Mouse (Mus musculus) stomach, embryonic 15.5 days (tissue): ENCODE results near the gene Gm5617. TPM values are rescaled to one million over a fixed set of nuclear protein-coding genes. Genes with fewer than 3 reads are reported as not detected.

Experiments used
- ATAC-seq: fragments of 200-750 bp; cut with Nextera tagmentation; 2 replicates; pipeline ENCODE4 v1.8.0; 2017; ENCODE audit warnings: low read depth, moderate number of reproducible peaks, moderate TSS enrichment; ENCODE audit not compliant: insufficient read depth, low FRiP score
- H3K27ac ChIP-seq: fragments of 300-500 bp; sonication (generic); 2 replicates; pipeline ENCODE4 v1.5.1; 2015; ENCODE audit warnings: mild to moderate bottlenecking, inconsistent platforms
- H3K27me3 ChIP-seq: fragments of 300-500 bp; sonication (generic); replicated peaks from 2 replicates; pipeline ENCODE4 v1.6.1; 2015; ENCODE audit warnings: inconsistent platforms
- H3K36me3 ChIP-seq: fragments of 300-500 bp; sonication (generic); 2 replicates; pipeline ENCODE4 v1.6.1; 2015; ENCODE audit warnings: inconsistent platforms
- H3K4me1 ChIP-seq: fragments of 300-500 bp; sonication (generic); 2 replicates; pipeline ENCODE4 v1.6.1; 2015; ENCODE audit warnings: inconsistent platforms
- H3K4me2 ChIP-seq: fragments of 300-500 bp; sonication (generic); 2 replicates; pipeline ENCODE4 v1.6.1; 2015; ENCODE audit warnings: mild to moderate bottlenecking, inconsistent platforms
- H3K4me3 ChIP-seq: fragments of 300-500 bp; sonication (generic); replicated peaks from 2 replicates; pipeline ENCODE4 v1.5.1; 2015; ENCODE audit warnings: inconsistent platforms
- H3K9ac ChIP-seq: fragments of 300-500 bp; sonication (generic); 2 replicates; pipeline ENCODE4 v1.6.1; 2015; ENCODE audit warnings: inconsistent platforms
- H3K9me3 ChIP-seq: fragments of 300-500 bp; sonication (generic); 2 replicates; pipeline ENCODE4 v1.6.1; 2016; ENCODE audit warnings: inconsistent platforms
- WGBS: fragments of 180-500 bp; shearing (Covaris S2); methylation state at CpG from one replicate; pipeline ENCODE4 v1.1.7; 2015; 5-methylcytosine and 5-hydroxymethylcytosine counted together
- polyA plus RNA-seq: library from polyadenylated mRNA; unstranded; fragments of >200 nt; fragmentation: Nextera tagmentation; extraction: Ambion mirVana; gene quantifications from 2 replicates; pipeline ENCODE4 v1.2.1, GENCODE M21; 2015

Gm5617 gene
- polyA plus RNA-seq, 1 experiment from 2014 or later = 30.8 TPM

DNA sequence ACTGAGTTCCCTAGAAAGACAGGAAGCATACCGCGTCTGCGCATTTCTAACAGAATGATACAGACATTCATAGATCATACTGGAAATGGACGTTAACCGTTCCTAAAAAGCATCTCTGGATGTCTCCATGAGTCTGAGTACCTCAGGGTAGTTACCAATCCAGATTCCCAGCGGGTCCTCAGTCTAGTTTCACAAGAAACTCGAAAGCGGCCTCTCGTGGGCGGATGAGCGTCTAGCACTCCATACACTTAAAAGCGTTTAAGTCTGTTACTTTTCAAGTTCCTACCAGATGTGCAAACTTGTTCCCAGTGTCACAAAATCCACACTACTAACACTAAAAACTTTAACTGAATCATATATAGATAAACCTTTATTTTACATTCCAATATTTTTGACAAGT is 22.1 kb upstream of the Gm5617 start:
- Histone ChIP-seq H3K4me2 (no peak overlapping the region), H3K4me3 (no peak overlapping the region), H3K9ac (no peak overlapping the region), H3K4me1 (no peaks in the 10 kb centered on the region), H3K27ac (no peak overlapping the region), H3K9me3 (no peaks in the 10 kb centered on the region), H3K36me3 (peaks cover 9% of the 10 kb centered on the region), H3K27me3 (no peaks in the 10 kb centered on the region)
- ATAC-seq = no peak
- WGBS = 90% methylated on average over 12 of the region's 12 CpGs

DNA sequence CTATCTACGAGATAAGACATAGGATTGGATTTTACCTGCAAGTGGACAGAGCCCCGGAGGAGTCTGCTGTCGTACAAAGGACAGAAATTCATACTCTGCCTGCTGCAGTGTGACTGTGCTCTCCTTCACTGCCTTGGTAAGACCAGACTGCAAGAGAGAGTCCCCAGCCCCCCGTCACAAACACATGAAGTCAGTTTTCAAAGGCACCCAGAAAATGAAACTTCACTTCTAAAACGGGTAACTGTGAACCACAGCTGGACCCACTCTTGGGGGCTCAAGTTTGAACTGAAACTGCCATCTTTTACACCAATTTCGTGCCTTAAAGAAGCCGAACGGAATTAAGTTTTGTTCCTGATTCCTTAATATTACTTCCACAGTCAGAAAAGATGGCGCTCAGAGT is 20.9 kb upstream of the Gm5617 start:
- H3K27me3 ChIP-seq = no peaks in the 10 kb centered on the region
- no peaks in the 10 kb centered on the region for H3K4me1 ChIP-seq
- H3K27ac ChIP-seq = no peak overlapping the region
- WGBS = 93% methylated on average over 9 of the region's 9 CpGs
- no peaks in the 10 kb centered on the region for H3K9me3 ChIP-seq
- no peak overlapping the region for H3K4me2 ChIP-seq
- H3K4me3 ChIP-seq = no peak overlapping the region
- H3K36me3 ChIP-seq = peaks cover 9% of the 10 kb centered on the region
- no peak for ATAC-seq
- H3K9ac ChIP-seq = no peak overlapping the region

DNA sequence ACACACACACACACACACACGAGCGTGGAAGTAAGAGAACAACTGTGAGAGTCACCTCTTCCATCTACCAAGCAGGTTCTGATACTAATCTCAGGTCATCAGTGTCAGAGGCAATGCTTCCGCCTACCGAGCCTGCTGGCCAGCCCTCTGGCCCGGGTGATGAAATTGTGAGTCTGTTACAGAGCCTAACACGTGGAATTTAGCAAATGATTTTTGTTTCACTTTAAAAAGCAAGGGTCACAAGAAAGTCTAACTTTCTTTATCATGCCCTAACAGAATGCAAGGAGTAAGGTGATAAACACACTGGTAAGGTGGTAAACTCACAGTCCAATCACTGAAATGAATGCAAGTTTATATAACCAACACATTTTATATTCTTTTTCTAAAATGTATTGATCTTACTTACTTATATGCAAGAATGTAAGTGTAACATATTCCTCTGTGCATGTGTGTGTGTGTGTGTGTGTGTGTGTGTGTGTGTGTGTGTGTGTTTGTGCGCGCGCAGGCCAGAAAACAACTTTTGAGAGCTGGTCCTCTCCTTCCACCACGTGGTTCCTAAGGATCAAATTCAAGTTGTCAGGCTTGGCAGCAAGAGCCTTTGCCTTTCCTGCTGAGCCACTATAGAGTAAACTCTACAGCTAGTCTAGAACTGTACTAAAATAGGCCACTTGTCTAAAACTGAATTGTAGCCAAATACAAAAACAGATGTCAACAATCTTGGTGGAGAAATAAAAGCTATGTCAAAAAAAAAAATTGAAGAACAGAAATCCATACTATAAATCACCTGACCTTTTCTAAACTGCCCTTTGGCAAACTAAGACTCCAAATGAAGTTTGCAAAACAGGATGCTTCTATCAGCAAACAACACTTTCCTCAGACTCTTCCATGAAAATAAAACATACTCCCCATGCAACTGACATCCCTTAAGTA is 18.7 kb upstream of the Gm5617 start:
- no peak for ATAC-seq
- WGBS = 85% methylated on average over 10 of the region's 10 CpGs

DNA sequence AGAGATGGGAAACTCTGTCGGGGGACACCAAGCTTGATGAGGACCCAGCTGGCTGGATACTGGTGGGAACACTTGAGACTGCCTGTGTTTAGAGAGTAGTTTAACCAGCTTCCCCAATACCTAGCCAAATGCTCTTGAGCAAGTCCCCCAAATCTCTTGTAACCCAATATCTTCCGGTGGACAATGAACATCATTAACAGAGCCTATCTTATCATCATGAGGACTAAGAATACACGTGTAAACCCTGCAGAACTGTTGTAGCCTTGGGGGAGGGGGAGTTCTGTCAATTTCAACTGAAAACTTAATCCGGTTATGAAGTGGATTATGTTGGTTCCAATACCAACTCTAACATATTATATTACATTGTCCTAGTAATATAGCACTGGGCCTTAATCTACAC is 16.4 kb upstream of the Gm5617 start:
- Histone ChIP-seq H3K4me2 (no peak overlapping the region; the same call in 1 of the 2 replicates), H3K9ac (no peak overlapping the region), H3K27ac (no peak overlapping the region), H3K4me3 (no peak overlapping the region), H3K4me1 (peaks cover 4% of the 10 kb centered on the region; the same call in 1 of the 2 replicates), H3K27me3 (no peaks in the 10 kb centered on the region), H3K9me3 (no peaks in the 10 kb centered on the region), H3K36me3 (0 out of 2 replicates have a peak, but pooled peaks cover 6% of the 10 kb centered on the region)
- WGBS = 87% methylated on average over 4 of the region's 4 CpGs
- no peak for ATAC-seq

More for the DNA sequence above, 18.7 kb upstream of the Gm5617 start:
- Histone ChIP-seq H3K9ac (no peak overlapping the region), H3K27me3 (no peaks in the 10 kb centered on the region), H3K4me2 (no peak overlapping the region), H3K4me3 (no peak overlapping the region), H3K36me3 (peaks cover 9% of the 10 kb centered on the region), H3K4me1 (peaks cover 4% of the 10 kb centered on the region; the same call in 1 of the 2 replicates), H3K9me3 (no peaks in the 10 kb centered on the region), H3K27ac (no peak overlapping the region)

DNA sequence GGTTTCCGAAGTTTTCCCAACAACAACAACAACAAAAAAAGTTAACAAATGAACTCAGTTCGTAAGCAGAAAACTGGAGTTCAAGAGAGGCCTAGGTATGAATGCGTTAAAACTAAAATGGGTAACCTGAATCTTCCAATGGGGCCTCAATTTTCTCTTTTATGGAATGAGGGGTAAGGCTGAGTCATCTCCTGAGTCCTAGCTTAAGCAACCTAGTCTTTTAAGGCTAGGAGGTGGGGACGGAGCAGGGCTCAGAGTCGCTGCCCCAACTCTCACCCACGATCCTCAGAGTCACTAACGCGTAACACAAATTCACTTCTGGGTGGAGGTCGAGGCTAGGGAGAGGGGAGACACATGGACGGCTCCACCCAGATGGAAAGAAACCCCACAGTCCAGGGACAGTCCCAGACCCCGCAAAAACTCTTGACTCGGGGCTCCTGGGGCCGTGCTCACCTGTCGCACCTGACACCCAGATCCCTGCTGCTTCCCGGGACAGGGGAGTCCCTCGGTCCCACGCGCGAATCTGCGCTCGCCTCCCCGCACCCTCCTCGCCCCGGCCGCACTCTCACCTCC is 15.3 kb upstream of the Gm5617 start:
- peaks cover 4% of the 10 kb centered on the region; the same call in 1 of the 2 replicates for H3K4me1 ChIP-seq
- no peaks in the 10 kb centered on the region for H3K9me3 ChIP-seq
- H3K36me3 ChIP-seq = 0 out of 2 replicates have a peak, but pooled peaks cover under 1% of the 10 kb centered on the region
- WGBS = 7% methylated on average over 25 of the region's 25 CpGs
- H3K27ac ChIP-seq = no peak overlapping the region
- peak overlapping the region; percentile 73 for H3K4me2 ChIP-seq
- H3K9ac ChIP-seq = peak overlapping the region; percentile 52
- peak; percentile 59; the same call in 1 of the 2 replicates for ATAC-seq
- no peaks in the 10 kb centered on the region for H3K27me3 ChIP-seq
- peak overlapping the region; percentile 78 for H3K4me3 ChIP-seq

DNA sequence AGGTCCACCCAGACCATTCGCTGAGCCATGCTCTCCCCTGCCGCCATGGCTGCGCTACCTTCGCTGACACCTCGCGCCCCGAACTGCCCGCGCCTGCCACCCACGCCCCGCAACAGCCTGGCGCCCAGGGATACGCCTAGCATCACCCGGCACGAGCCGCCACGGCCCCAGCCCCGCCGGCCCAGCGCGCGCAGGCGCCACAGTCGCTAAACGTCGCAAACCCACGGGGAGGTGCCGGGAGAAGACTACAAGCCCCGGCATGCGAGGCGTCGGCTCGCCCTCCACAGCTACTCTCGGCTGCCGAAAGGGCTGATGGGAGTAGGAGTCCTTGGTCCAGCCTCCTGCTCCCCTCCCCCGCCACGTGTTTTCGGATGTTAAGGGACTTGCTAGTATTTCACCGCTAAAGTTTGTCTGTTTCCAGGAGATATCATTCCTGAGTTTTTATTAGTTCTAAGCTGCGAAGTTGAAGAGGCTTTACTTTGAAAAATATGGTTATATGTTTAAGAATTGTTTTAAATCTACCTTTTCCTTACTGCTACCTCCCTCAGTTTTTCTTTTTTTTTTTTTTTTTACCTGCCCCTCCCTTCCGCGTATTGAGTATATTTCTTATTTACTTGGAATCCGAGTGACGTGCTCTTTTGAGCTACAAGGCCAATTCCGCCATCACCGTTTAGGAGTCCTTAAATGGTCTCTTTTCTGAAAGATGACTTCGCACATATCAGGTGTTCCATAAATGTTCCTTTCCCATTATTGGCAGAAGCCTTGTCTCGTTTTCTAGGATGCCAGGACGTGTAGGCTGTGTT is 14.6 kb upstream of the Gm5617 start, which contains the start of gene Rexo2:
Rexo2 (minus strand) TSS at position 213 of the 803 bp plus-strand sequence.
- Histone ChIP-seq H3K36me3 (peaks cover 3% of the 10 kb centered on the region; the same call in 1 of the 2 replicates), H3K4me2 (peak within 1 kb of the TSS; percentile 73), H3K4me1 (peaks cover 4% of the 10 kb centered on the region; the same call in 1 of the 2 replicates), H3K27ac (no peak within 1 kb of the TSS), H3K9me3 (no peaks in the 10 kb centered on the region), H3K9ac (peak within 1 kb of the TSS; percentile 52), H3K27me3 (no peaks in the 10 kb centered on the region), H3K4me3 (peak within 1 kb of the TSS; percentile 78)
- WGBS = 1% methylated on average over 49 of the region's 49 CpGs
- peak; percentile 99 for ATAC-seq

DNA sequence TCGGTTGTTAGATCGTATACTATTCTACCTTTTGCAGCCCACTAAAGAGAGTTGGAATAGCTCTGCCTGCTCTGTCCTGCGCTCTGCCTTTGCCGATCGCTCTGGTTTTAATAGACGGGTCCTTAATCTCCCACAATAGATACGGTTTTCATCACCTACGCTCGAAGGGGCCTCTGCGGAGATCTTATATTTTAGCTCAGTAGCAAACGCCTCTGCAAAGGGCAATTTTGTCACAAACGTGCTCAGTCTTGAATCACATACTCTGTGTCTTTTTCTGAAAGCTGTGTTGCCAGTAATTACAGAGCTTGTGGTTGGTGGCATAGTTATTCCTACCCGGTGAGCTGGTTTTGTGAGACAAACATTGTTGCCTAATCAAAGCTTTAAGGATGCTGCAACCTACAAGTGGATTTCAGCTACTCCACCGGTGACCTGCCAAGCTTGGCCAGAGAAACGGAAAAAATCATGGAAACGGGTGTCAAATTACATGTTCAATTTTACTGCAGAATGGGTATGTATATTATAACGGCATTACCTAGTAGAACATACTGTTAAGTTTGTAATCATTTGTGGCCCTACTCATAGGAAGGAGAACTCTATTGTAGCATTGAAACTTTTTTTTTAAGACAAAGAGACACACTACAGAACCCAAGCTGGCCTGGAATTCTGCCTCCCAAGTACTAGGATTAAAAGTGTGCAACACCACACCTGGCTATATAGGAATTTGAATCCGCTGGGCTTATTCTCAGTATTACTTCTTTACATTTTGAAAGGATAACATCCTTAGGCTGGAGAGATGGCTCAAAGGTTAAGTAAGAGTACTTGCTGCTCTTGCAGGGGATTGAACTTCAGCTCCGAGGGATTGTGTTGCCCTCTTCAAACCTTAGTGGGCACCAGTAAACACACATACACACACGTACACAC is 13.8 kb upstream of the Gm5617 start:
- H3K4me3 ChIP-seq = peak overlapping the region; percentile 78
- ATAC-seq = no peak
- no peak overlapping the region for H3K9ac ChIP-seq
- H3K4me1 ChIP-seq = peaks cover 4% of the 10 kb centered on the region; the same call in 1 of the 2 replicates
- no peaks in the 10 kb centered on the region for H3K9me3 ChIP-seq
- WGBS = 27% methylated on average over 20 of the region's 20 CpGs
- no peak overlapping the region for H3K27ac ChIP-seq
- H3K36me3 ChIP-seq = peaks cover 3% of the 10 kb centered on the region; the same call in 1 of the 2 replicates
- peak overlapping the region; percentile 73 for H3K4me2 ChIP-seq
- no peaks in the 10 kb centered on the region for H3K27me3 ChIP-seq

DNA sequence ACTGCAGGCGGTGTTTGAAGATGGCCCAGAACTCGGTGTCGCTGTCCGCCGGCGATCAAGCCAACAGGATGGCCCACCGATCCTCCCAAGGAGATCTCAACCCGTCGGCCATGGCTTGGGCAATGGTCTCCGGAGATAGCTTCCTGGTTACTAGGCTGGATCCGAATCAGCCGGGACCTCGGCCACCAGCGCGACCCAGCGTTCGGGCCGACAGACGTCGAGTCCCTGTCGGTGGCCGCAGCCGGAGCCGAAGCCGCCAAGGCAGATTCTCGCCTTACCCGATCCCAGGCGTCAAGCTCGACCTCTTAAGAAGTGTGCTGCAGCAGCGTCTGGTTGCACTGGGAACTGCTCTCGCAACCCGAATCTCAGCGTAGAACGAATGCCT is 298 bp downstream of the Gm5617 start:
- Histone ChIP-seq H3K9ac (peak overlapping the region; percentile 77), H3K27me3 (no peaks in the 10 kb centered on the region), H3K4me1 (peaks cover 10% of the 10 kb centered on the region), H3K9me3 (no peaks in the 10 kb centered on the region), H3K27ac (peak overlapping the region; percentile 89), H3K4me2 (peak overlapping the region; percentile 77), H3K36me3 (peaks cover 19% of the 10 kb centered on the region), H3K4me3 (peak overlapping the region; percentile 74)
- WGBS = 3% methylated on average over 34 of the region's 34 CpGs
- peak; percentile 20; the same call in 1 of the 2 replicates for ATAC-seq

DNA sequence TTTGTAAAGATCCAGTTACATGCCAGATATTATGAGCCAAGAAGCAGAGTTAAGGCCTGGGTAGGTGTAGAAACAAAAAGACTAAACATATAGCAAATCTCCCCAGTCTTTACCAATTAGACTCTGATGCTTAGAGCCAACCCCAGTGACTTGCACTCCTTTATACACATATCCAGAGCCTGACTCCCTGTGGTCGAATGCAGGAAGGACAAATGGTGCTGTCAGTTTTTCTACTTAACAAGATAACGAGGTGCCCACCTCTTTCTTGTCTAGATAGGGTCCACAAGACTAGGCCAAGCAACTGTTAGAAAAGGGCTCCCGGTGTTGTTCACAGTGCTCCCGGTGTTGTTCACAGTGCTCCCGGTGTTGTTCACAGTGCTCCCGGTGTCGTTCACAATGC is 6.0 kb downstream of the Gm5617 start:
- no peak for ATAC-seq
- Histone ChIP-seq H3K27ac (no peak overlapping the region), H3K27me3 (no peaks in the 10 kb centered on the region), H3K9me3 (no peaks in the 10 kb centered on the region), H3K36me3 (no peaks in the 10 kb centered on the region), H3K9ac (no peak overlapping the region), H3K4me2 (no peak overlapping the region), H3K4me3 (no peak overlapping the region), H3K4me1 (peaks cover under 1% of the 10 kb centered on the region)
- WGBS = 76% methylated on average over 7 of the region's 7 CpGs

DNA sequence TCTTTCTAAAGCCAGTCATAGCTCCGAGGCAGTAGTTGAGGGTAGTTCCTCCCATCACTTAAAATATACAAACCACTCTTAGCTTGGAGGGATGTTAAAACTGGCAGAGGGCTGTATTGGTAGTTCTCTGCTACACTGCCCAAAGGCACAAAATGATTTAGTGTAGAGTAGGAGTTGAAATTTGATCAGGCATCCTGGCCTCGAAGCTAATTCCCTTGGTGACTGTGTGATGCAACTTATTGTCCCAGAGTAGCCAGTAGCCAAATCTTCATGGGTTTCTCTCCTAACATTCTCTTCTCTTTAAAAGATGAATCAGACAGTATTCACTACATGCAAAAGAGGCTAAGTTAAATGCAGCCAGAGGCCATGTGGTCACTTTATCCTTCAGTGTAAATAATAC is 7.8 kb downstream of the Gm5617 start:
- Histone ChIP-seq H3K9ac (no peak overlapping the region), H3K27me3 (no peaks in the 10 kb centered on the region), H3K27ac (no peak overlapping the region), H3K4me1 (no peaks in the 10 kb centered on the region), H3K9me3 (no peaks in the 10 kb centered on the region), H3K4me2 (no peak overlapping the region), H3K36me3 (no peaks in the 10 kb centered on the region), H3K4me3 (no peak overlapping the region)
- 59% methylated on average over 2 of the region's 2 CpGs for WGBS
- no peak for ATAC-seq
